Mouse (Mus musculus) Muller cell, postnatal 12 days (primary cell): Measurements from ENCODE around the gene Tigd4.

ENCODE experiments used
- DNase-seq: peaks from one replicate; pipeline ENCODE4 v3.0.0-alpha.2; 2015; ENCODE audit errors: inconsistent ontology term

The Tigd4 gene

GRCm38 (mm10) chr3:84615050-84615855 lies 21.9 kb downstream of the Tigd4 start:
- DNase-seq = peak; percentile 43

GRCm38 (mm10) chr3:84615856-84616225 lies 22.5 kb downstream of the Tigd4 start:
- no peak for DNase-seq

GRCm38 (mm10) chr3:84618627-84619026 lies 25.3 kb downstream of the Tigd4 start:
- DNase-seq = no peak

DNA sequence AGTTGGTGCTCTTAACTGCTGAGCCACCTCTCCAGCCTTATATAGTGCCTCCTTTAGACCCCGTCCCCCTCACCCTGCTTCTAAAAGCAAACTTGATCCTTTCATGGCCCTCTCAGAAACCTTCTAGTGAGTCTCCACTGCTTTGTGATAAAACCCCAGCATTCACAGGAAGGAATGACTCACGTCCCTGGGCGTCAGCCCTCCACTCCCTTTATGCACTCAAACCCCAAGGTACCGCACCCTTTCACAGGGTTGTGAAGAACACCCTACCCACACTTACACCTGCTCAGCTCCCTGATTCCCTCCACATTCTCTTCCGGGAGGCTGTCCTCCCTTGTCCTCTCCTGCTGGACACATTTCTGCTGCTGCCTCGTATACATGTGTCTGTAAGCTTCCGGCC lies 25.7 kb downstream of the Tigd4 start:
- DNase-seq = no peak

DNA sequence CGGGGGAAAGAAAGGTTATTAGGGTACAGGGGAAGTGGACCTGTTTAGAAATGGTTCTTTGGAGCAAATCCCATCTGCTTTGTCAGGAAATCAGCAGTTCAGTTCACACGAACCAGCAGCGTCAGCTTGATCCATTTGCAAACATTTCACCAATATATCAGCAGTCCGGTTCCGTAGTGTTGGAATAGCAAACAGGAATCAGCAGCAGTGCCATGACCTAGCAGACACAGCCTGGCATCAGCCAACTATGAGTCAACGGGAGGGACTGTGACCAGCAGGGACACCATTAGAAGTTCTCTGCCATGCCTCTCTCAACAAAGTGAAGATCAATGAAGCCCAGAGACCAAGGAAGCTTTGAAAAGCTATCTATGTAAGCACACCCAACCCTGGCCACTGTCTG lies 26.4 kb downstream of the Tigd4 start:
- DNase-seq = no peak

DNA sequence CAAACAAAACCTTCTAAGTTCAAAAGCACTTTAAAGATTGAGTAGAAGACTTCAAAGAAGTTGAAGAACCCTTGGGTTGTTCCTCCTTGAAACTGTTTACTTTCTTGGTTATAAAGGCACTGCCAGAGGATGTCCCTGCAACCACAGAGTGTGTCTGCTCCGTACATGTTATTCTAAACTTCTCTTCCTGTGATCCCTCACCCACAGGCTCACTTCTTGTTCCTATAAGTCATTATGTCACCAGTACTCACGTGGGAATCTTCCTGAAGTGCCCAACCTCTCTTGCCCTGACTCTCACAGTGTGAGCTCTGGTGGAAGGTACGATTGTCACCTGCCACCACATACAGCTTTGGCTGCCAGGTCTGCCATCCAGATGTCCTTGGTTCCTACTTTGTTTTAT lies 28.7 kb downstream of the Tigd4 start:
- DNase-seq = no peak

DNA sequence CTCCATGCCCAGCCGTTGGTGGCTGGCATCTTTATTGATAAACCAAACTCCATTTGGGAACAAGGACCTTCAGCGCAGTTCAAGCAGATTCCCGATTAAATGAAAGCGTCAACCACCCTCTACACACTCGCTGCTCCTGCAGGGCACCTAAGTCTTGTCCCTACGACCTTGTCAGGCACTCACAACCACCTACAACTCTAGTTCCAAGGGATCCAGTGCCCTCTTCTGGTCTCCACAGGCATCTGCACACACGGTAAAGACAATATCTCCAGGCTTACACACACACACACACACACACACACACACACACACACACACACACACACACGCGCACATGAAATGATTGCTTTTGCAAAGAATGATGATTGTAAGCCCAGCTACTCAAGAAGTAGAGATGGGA lies 38.2 kb downstream of the Tigd4 start:
- no peak for DNase-seq

DNA sequence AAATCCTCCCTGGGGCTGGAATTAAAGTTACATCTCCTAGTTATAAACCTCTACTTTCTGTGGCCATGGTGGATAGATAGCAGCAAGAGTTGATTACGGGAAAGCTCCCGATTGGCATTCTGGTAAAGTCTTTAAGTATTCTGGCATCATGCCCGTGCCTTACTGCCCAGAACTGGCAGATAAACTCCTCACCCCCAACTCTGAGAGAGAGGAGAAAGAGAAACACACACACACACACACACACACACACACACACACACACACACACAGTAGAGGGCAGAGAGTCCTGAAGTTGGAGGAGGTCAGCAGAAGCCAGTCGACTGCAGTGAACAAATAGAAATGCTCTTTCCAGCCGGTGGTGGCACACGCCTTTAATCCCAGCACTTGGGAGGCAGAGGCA lies 43.7 kb downstream of the Tigd4 start:
- no peak for DNase-seq

DNA sequence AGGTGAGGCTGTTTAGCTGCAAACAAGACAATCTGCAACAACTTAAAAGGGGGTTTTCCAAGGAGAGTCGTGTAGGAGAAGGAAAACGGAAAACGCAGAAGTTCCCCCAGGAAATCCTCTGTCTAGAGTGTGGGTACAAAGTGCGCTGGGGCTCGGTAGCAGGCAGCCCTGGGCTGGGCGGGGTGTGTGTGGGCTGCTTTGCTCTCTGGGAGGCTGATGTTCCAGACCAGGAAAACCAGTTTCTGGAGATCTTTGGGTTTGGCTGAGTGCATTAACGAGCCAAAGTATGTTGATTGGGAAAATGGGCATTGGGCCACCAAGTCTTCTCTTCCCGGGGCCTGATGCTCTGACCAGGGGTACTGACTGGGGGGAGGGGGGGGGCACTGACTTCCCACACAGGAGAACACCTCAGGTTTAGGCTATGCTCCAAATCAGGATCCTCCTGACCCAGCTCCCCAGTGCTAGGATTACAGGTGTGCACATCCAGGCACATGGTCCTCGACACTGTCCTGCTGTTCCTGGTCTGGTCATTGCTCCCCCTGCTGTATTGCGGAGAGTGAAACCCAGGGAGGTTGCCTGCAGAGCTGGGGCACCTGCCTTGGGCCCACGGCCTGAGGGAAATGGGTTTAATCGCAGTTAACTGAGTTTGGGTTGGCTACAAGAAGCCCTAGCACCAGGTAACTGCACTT lies 44.7 kb downstream of the Tigd4 start:
- no peak for DNase-seq

DNA sequence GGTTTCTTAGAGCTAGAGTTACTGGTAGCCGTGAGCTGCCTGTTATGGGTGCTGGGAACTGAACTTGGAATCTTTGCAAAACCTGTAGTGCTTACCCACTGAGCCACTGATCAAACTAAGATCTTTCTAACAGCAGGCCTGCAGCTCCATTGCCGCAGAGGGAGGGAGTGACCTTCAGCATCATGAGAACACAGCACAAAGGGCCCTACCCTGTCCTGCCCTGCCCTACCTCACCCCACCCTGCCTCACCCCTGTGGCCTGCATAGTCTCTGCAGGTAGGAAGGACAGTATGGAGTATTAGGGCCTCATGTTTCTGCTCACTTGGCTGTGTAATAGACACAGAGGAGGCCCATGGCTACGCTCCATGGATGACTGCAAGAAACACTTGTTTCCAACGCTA lies 45.5 kb downstream of the Tigd4 start:
- DNase-seq = no peak

DNA sequence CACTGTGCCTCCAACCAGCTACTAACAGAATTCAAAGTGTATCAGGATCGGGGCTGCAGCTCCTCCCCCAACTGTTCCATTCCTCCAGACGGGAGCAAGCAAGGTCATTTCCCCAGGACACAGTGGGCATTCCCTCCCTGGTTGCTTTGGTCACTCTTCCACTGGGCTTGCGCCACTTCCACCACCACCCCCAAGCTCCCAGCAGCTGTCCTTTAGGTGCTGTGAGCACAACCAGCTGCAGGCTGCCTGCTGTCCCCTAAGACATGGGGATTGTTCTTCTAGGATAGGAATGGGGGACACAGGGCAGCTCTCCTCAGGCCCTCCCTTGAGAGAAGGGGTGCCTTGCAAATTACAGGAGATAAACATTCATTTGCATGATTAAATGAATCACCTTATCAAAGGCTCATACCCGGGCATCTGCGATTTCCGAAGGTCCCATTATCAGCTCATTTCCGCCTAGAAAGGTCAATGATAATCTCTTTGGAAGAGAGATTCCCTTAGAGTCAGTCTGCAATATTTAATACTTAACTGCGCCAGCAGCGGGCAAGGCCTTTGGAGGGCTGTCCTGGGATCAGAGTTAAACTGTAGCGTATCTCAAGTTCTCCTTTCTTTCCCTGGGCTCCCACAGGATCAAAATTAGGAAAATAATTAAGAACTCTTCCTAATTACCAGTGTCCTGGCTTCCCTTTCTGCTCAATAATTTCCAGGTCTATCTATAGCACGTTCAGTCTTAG lies 46.6 kb downstream of the Tigd4 start:
- no peak for DNase-seq

GRCm38 (mm10) chr3:84640536-84640935 lies 47.2 kb downstream of the Tigd4 start:
- DNase-seq = no peak

DNA sequence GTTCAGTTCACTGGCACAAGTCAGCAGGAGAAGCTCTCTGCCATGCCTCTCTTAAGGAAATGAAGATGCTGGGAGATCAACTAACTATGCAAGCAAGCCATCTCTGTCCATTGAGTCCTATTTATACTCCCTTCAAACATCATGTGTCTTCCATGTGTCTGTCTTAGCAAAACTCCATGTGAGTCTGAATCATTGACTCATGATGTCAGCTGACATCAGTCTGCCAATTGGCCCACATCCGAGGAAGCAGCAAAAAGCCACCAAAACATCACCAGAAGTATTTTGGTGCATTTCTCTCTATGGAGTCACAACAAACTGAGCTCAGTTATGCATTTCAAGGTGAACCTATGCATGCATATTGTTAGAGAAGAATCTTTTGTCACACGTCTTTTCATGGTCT lies 48.0 kb downstream of the Tigd4 start:
- DNase-seq = no peak

- no peak for DNase-seq
These were observed 49.6 kb downstream of the Tigd4 start for GRCm38 (mm10) chr3:84642942-84643341.

GRCm38 (mm10) chr3:84645156-84646006 lies 52.0 kb downstream of the Tigd4 start:
- no peak for DNase-seq

- DNase-seq = no peak
These were observed 52.6 kb downstream of the Tigd4 start for GRCm38 (mm10) chr3:84646007-84646290.

DNA sequence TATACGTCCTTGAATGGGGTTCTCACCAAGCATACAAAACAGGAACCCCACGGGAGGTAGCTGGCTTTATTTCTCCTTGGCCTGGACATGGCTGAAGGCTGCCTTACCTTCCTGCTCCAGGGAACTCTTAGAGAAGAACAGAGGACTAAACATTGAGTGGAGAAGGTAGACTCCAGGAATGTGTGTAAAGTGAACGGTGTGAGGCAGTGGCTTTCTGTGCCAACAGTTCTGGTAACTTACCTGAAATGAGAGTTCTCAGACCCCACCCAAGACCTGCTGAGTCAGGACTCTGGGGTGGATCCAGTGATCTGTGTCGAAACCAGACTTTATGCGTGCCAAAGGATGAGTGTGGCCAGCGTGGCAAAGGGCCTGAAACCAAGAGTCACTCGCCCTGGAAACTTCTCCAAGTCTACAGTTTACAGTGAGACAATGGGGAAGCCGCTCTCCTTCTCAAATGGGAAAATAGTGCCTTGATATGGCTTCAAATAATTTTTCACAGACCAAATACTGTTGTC lies 53.0 kb downstream of the Tigd4 start:
- peak; percentile 35 for DNase-seq
